Mouse (Mus musculus) ES-Bruce4 (cell line): ENCODE measurements at regions not wholly inside any gene's neighbourhood (a gene's known extent, or its start where the extent isn't known, plus 50 kb on each side); places are given as distances from the start of the nearest gene placed in this dataset.

ENCODE experiments used
- CTCF ChIP-seq: IDR thresholded peaks from one replicate; pipeline ENCODE4 v1.8.1; 2011; ENCODE audit warnings: low read depth, low read length
- POLR2A ChIP-seq: IDR thresholded peaks from one replicate; pipeline ENCODE4 v1.8.1; 2011; ENCODE audit warnings: low read length; ENCODE audit not compliant: insufficient read depth

DNA sequence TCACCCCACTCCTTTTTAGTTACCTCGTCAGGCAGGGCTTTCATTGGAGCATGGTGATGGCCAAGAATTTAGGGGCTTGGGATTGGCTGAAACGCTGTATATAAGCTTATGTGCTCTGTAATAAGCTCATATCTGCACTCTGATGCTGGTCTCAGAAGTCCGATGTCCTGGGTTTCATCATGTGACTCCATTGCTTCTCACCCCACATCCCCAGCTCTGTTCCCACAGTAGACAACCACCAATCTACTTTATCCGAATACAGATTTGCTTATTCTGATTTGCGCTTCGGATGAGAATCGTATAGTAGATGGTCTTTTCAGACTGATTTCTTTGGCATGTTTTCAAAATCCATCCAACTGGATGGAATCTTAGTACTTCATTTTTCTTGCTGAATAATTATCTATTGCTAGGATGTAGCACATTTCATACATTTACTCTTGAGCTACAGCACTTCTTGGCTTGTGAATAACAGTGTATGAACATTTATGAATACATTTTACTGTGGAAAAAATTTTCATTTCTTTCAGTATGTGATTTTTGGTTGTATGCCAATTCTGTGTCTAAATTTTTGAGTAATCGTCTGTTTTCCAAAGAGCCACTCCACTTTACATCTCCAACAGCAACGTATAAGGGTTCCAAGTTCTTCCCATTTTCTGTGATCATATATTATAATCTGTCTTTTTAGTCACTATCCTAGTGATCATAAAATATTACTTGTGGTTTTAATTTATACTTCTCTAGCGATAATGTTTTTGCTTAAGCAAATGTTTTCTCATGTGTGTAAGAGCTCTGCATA, 185.7 kb downstream of the Hace1 start:
- TF ChIP-seq CTCF (no peak), POLR2A (no peak)
